Mouse (Mus musculus) cerebellum, postnatal 14 days (tissue): ENCODE measurements around the gene Ppl.
A peak's percentile ranks its signal among the peaks of the same experiment; 100 is the strongest.

Source experiments
- DNase-seq, 2 experiments: peaks; one replicate each; pipeline ENCODE4 v3.0.0; 2021; ENCODE audit warnings: mixed read lengths in 2 of 2

Ppl gene

GRCm38 (mm10) chr16:5119845-5120244 lies 12.4 kb downstream of the Ppl start:
- DNase-seq = no peak

- no peak for DNase-seq
Measured at GRCm38 (mm10) chr16:5119385-5119784, 12.8 kb downstream of the Ppl start.

GRCm38 (mm10) chr16:5113582-5113981 lies 18.6 kb downstream of the Ppl start:
- DNase-seq = no peak

- peak; percentile 33 to 38 for DNase-seq
Measured at GRCm38 (mm10) chr16:5113002-5113550, 19.1 kb downstream of the Ppl start.

- no peak for DNase-seq
Measured at GRCm38 (mm10) chr16:5111021-5111420, 21.2 kb downstream of the Ppl start.

GRCm38 (mm10) chr16:5109877-5110276 lies 22.3 kb downstream of the Ppl start:
- no peak for DNase-seq

- DNase-seq = peak; percentile 92 to 93
Measured at GRCm38 (mm10) chr16:5101000-5101399, 31.2 kb downstream of the Ppl start.

- DNase-seq = no peak
Measured at GRCm38 (mm10) chr16:5096504-5096903, 35.7 kb downstream of the Ppl start.

- no peak for DNase-seq
Measured at GRCm38 (mm10) chr16:5093285-5093684, 38.9 kb downstream of the Ppl start.

- DNase-seq = no peak
Measured at GRCm38 (mm10) chr16:5089021-5089420, 43.2 kb downstream of the Ppl start.

GRCm38 (mm10) chr16:5086179-5086578 lies 46.0 kb downstream of the Ppl start:
- no peak for DNase-seq

GRCm38 (mm10) chr16:5085196-5085595 lies 47.0 kb downstream of the Ppl start:
- no peak for DNase-seq

- no peak for DNase-seq
Measured at GRCm38 (mm10) chr16:5074341-5074740, 57.9 kb downstream of the Ppl start.

- no peak for DNase-seq
Measured at GRCm38 (mm10) chr16:5071974-5072373, 60.2 kb downstream of the Ppl start.

- DNase-seq = no peak
Measured at GRCm38 (mm10) chr16:5070321-5070720, 61.9 kb downstream of the Ppl start.

- DNase-seq = no peak
Measured at GRCm38 (mm10) chr16:5063472-5063871, 68.7 kb downstream of the Ppl start.

GRCm38 (mm10) chr16:5058114-5058513 lies 74.1 kb downstream of the Ppl start:
- peak; percentile 33 to 45 for DNase-seq

GRCm38 (mm10) chr16:5050251-5051110 lies 81.7 kb downstream of the Ppl start:
- peak; percentile 82 to 85 for DNase-seq

- DNase-seq = peak; percentile 99
Measured at GRCm38 (mm10) chr16:5049774-5050234, 82.4 kb downstream of the Ppl start, which contains the start of the genes Glyr1 and Ubn1. TSS of gene Glyr1 (minus strand) at chr16:5049863. TSS of gene Ubn1 (plus strand) at chr16:5050057.

GRCm38 (mm10) chr16:5049182-5049773 lies 82.9 kb downstream of the Ppl start:
- DNase-seq = no peak

- no peak for DNase-seq
Measured at GRCm38 (mm10) chr16:5045322-5045721, 86.9 kb downstream of the Ppl start.

- DNase-seq = no peak
Measured at GRCm38 (mm10) chr16:5036649-5037234, 95.5 kb downstream of the Ppl start.
